Mouse (Mus musculus) embryo, embryonic 9.5 days (tissue): ENCODE results near the gene 4930563M21Rik.
"Not testable (repeated sequence)": the region's sequence is repeated elsewhere in the genome, so short reads cannot be mapped to it uniquely, and the experiment has no call there.

Source experiments
- DNase-seq: peaks from one replicate; pipeline ENCODE4 v3.0.0-alpha.2; 2017; ENCODE audit errors: extremely low spot score

The 4930563M21Rik gene

DNA sequence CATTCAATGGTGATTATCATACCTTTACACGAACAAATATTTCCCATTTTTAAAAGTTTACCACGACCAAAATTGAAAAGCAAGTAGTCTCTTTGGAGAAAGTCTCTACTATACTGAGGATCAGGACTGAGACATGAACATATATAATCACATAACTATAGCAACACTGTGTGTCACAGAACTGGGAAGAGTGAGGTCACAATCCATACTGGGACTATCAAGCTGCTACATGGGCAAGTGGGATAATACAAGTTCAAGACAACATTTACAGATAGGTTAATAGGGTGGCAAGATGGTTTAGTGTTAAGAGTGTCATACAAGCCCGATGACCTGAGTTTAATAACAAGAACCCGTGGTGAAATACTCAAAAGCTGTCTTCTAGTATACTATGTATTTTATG lies at the start of gene 4930563M21Rik:
Gene 4930563M21Rik (minus strand): TSS at position 101 of the 400 bp plus-strand sequence.
- DNase-seq, result no peak

GRCm38 (mm10) chr9:56056147-56056546 lies 45.8 kb upstream of the 4930563M21Rik start:
- no peak for DNase-seq

GRCm38 (mm10) chr9:56053796-56054195 lies 43.4 kb upstream of the 4930563M21Rik start:
- DNase-seq, result no peak

DNA sequence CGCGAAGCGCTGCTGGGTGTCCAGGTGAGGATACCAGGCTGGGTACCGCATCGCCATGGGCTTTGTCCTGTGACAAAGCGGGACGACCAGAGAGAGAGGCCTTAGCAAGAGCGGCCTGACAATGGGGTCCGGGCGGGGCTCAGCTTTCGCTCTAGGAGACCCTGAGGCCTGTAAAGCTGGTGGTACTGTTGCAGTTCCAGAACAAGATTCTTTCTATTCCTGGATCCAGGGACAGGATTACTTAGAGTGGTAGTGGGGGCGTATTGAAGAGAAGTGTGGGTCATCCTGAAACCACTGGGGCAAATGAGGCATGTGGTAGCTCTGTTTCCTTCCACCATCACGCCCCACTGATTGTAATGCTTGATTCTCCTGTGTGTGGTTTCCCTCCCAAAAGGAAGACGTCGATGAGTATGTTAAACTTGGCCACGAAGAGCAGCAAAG lies 31.9 kb upstream of the 4930563M21Rik start:
- DNase-seq, result no peak

- DNase-seq, result peak; percentile 97
Measured at GRCm38 (mm10) chr9:56041372-56042180, 31.2 kb upstream of the 4930563M21Rik start, which contains the start of gene Rcn2. Rcn2 (plus strand) TSS chr9:56041845.

- no peak for DNase-seq
Measured at GRCm38 (mm10) chr9:56032219-56032618, 21.9 kb upstream of the 4930563M21Rik start.

DNA sequence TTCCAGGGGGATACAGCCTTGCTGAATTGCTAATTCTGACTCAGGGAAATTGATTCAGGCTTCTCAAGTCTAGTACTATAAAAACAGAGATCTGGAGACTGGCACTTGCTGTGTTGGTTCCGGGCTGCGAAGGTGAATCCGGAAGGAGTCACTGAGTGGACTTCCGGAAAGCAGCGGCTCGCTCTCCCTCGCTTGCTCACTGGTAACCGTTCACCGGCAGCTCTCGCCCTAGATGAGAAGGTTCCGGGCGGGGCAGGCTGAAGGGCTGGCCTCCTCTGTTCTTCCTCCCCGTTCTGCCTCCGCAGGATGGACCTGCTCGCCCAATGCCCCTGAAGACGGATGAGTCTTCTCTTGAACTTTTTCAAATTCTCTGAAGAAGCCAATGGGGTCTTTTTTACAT lies 16.9 kb upstream of the 4930563M21Rik start:
- DNase-seq, result no peak

GRCm38 (mm10) chr9:56024772-56025171 lies 14.4 kb upstream of the 4930563M21Rik start:
- DNase-seq, result no peak

DNA sequence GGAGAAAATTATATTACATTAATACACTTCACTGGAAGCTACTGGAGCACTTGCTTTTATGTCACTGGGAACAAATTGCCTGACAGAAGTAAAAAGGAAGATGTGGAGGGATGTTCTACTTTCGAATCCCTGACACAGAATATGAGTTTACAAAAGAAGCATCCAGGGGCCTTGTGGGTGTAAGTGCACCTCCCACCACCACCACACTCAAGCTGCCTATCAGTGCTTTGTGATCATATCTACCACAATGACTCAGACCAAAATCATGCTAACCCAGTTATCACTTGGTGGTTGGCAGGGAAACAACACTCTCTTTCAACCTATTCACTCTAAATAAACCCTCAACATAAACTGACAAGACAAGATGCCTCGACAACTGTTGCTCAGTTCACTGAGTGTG lies 5.7 kb downstream of the 4930563M21Rik start:
- not testable (repeated sequence) for DNase-seq

- no peak for DNase-seq
Measured at GRCm38 (mm10) chr9:55946819-55947218, 63.5 kb downstream of the 4930563M21Rik start.

DNA sequence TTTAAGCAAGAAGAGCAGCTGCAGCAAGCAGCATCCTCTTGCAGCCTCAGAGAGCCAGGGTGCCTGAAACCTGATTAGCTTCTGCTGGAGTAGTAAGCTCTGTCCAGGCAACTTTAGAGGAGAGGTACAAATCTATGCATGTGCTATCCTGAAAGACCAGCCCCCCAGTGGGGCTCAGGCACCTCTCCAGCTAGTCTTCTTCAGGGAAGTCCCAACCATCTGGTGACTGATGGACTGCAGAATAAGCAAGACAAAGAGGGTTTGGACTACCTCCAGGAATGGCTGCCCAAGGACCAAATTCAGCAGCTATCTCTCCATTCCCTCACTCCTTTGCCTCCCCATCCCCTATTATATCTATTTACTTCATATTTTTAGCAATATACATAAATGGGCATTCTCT lies 69.0 kb downstream of the 4930563M21Rik start:
- DNase-seq, result no peak

DNA sequence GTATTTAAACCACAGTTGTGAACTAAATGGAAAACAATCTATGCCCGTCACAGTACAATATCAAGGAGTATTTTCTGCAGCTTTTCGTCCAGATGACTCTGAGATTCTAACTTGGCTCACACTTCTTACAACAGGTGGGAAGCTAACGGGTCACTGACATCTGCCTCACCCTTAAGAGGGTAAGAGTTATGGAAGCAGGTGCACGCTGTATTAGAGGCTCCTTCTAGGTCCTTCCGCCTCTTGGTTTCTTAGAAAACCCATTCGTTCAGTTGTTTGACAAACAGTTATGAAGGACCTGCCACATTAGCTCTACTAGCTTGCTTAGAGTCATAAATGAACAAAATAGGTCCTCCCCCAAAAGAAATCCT lies 71.7 kb downstream of the 4930563M21Rik start:
- no peak for DNase-seq

GRCm38 (mm10) chr9:55937664-55938617 lies 72.4 kb downstream of the 4930563M21Rik start, which contains the start of gene Scaper:
Scaper (minus strand) TSS chr9:55938119.
- DNase-seq, result peak; percentile 96

DNA sequence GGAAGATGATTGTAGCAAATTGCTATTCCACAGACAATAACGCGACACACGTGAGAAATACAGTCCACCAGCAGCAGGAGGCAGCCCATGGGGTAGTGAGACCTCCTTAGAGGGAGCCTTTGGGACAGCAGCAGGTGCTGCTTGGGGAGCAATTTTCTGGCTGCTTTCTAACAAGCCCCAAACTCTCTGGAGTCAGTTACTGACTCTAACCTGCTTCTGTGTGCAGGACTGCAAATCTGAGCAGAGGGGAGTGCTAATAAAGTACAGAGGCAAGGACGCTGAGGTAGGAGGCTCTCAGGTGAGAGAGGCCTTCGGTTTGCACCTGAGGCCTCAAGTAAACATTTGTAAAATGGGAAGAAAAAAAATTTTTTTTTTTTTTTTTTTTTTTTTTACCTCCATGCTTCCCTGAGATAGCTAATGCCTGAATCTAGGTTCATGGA lies 73.1 kb downstream of the 4930563M21Rik start:
- peak; percentile 19 for DNase-seq

DNA sequence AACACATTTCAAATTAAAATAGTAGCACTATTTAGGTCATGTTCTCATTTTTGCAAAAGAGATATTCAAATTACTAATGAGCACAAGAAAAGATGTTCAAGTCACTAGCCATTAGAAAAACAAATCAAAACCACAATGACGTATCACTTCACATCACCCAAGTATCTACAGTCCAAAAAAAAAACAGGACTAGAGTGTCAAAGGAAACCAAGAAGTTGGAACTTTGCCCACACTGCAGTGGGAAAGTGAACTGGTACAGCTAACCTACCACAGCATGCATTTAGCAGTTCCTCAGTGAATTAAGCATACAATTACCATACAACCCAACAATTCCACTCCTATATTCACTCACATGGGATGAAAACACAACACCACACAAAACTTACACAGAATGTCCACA lies 77.9 kb downstream of the 4930563M21Rik start:
- no peak for DNase-seq

DNA sequence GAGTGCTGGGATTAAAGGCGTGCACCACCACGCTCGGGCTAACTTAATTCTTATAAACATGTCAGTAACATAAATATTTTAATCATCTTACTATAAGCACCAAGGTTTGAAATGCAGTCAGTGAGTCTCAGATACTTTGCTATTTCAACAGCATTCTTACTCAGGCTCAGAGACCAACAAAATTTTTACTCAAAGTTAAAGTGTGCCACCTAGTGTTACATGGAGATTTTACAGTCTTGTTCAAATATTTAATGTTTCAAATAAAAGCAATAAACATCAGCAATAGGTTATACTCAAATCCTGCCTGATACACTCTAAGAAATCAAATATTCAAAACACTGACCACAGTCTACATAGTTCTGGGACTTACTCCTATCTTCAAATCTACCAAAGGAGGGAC lies 91.8 kb downstream of the 4930563M21Rik start:
- peak; percentile 25 for DNase-seq

GRCm38 (mm10) chr9:55916751-55917150 lies 93.6 kb downstream of the 4930563M21Rik start:
- DNase-seq, result no peak
